Mouse (Mus musculus): ENCODE results near the gene Nkapl.
"Not testable (repeated sequence)": the region's sequence is repeated elsewhere in the genome, so short reads cannot be mapped to it uniquely, and the experiment has no call there.

The Nkapl gene

DNA sequence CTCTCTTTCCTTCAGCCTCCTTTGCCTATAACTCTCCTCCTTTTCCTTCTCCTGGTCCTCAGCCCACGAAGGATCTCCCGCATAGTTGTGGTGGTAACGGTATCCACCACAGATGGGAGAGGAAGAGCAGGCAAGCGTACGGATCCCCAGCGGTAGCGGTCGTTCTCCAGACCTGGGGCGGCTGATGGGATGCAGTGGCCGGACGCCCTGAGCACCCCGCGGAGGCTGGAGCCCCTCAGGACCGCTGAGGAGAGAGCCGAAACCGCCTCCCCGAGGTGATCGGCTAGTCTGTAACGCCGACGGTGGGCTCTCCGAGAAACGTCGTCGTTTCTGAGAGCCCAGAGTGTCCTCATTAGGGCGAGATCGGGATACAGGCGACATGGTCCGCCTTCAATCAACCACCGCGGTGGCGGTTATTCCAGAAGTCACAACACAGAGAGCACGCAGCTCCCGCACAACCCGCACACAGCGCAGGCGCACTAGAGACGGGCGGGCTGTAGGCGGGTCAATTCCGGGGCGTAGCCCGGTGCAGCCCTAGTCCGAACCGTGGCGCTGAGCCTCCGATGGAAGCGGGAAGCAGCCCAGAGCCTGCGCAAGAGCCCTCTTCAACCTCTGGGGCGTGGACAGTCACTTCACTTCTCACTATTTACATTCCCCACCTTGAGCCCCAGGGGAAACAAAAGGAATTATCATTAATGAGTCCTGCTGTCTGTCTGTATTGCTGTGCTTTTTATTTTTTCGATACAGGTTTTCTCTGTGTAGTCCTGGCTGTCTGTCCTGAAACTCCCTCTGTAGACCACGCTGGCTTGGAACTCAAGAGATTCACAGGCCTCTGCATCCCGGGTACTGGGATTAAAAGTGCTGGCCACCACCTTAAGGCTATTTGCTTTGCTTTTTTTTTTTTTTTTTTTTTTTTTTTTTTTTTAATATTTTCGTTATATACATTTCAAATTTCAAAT lies at the start of gene Nkapl:
Gene Nkapl, minus strand, starts transcription at position 449 of the 959 bp plus-strand sequence.
- ATAC-seq (ENCODE audit: low TSS enrichment) = peak; percentile 99

DNA sequence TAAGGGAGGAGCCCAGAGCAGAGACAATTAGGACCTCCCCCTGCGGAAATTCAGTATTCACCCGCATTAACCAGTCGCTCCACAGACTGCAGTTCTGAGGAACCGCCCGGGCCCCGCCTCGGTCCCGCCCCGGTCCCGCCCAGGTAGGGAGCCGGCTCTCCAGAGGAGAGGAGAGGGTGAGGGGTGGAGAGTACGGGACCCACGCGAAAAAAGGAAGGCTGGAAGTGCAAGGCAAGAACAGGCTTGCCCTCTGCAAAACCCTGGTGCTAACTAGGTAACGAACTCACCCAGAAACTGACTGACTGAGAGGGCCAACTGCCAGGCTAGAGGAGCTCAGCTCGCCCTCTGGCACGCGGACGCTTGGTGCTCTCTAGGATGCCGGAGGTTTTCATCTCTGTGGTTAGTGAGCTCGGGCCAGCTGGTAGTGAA lies 37.9 kb upstream of the Nkapl start:
- peak; percentile 100 for ATAC-seq (ENCODE audit: low TSS enrichment)

DNA sequence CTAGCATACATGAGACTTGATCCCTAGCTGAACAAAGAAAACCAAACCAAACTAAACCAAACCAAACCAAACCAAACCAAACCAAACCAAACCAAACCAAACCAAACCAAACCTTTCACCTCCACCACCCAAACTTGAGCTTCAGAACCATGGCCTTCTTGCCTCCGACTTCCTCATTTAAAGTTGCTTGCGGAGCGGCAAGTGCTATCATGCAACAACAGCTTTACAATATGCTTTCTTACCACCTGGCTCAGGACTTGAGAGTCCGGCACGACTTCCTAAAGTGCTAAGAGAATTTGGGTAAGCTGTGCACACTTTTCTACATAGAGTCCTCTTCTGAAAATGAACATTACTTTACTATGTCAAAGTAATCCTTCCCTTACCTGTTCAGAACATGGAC lies 34.0 kb upstream of the Nkapl start:
- no peak for ATAC-seq (ENCODE audit: low TSS enrichment)

DNA sequence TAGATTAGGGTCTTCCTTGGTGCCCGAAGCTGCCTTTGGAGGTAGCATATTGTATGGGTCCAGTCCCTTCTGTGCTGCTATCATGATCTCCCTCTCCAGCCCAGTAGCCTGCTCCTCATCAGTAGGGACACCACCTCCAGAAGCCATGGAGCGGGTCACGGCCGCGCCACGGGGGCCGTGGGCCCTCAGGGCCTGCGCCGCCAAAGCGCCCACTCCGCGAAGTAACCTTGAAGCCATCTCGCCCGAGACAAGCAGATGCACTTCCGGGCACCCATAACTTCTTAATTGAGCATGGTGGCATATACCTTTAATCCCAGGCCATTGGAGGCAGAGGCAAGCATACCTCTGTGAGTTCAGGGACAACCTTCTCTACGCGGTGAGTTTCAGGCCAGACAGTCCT lies 32.9 kb upstream of the Nkapl start, which contains the start of gene Gm11273:
Gene Gm11273, minus strand, starts transcription at position 237 of the 400 bp plus-strand sequence.
- not testable (repeated sequence) for ATAC-seq (ENCODE audit: low TSS enrichment)

DNA sequence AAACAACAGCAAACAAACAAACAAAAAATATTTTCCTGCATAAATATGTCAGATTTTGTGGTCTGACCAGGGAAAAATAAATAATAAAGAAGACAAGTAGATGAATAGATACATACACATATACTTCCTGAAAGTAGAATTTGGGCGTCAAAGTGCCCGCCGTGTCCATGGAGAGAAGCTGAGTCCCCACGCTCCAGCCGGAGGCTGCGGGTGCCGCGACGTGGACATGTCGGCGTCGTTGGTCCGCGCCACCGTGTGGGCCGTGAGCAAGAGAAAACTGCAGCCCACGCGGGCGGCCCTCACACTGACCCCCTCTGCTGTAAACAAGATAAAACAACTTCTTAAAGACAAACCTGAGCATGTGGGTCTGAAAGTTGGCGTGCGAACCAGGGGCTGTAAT lies 26.8 kb upstream of the Nkapl start, which contains the start of gene AK157302:
Gene AK157302, plus strand, starts transcription at position 144 of the 400 bp plus-strand sequence.
- no peak for ATAC-seq (ENCODE audit: low TSS enrichment)

DNA sequence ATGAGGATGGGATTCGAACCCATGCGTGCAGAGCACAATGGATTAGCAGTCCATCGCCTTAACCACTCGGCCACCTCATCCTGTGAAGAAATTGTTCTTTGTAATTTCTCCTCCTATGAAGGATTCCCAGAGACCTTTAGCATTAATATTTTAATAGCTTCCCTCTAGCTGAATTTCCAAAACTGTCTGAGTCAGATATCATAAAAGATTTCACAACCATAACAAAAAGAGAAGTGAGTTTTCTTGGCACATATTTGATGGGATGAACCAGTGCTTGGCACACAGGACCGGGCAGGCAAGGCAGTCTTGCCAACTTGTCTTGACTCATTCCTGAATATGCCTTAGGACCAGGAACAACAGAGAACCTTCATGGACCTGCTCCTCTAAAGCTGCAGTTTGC lies 24.5 kb upstream of the Nkapl start:
- no peak for ATAC-seq (ENCODE audit: low TSS enrichment)

GRCm38 (mm10) chr13:21486881-21487280 lies 18.6 kb upstream of the Nkapl start:
- no peak for ATAC-seq (ENCODE audit: low TSS enrichment)

DNA sequence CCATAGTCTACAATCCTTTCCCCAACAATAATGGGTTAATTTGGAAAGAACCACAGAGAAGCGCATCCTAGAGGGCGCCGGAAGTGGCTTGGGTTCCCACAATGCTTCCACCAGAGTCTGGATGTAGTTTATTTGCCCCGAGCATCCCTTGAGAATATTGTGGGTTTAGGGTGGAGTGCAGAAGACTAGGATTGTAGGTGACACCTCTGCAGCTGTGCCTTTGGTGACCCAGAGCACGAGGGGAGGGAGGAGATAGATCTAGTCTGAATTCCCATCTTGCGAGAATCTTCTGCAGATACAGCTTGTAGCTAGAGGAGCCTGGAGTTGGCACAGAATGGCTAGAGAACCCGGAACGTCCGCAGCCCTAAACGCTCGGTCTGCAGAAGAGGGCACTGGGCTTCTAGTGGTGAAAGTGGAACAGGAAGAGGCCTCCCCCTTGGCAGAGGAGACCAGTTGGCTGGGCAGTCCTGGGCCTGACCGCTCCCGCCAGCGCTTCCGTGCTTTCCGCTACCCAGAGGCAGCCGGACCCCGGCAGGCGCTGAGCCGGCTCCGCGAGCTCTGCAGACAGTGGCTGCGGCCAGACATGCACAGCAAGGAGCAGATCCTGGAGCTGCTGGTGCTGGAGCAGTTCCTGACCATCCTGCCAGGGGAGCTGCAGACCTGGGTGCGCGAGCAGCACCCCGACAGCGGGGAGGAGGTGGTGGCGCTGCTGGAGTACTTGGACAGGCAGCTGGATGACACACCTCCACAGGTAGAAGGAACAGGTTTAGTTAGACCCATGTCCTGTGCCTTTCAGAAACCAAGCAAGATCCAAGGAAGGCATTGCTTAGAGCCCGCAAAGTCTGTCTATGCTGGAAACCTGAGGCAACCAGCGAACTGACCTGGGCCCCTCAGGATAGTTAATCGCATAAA lies 10.7 kb upstream of the Nkapl start, which contains the start of the genes Zkscan4 and Gm10065:
Gene Zkscan4, plus strand, starts transcription at position 149 of the 912 bp plus-strand sequence.
Gene Gm10065, minus strand, starts transcription at position 683 of the 912 bp plus-strand sequence.
- peak; percentile 99 for ATAC-seq (ENCODE audit: low TSS enrichment)

- ATAC-seq (ENCODE audit: low TSS enrichment) = no peak
Measured at GRCm38 (mm10) chr13:21472427-21472826, 4.1 kb upstream of the Nkapl start.

- ATAC-seq (ENCODE audit: low TSS enrichment) = no peak
Measured at GRCm38 (mm10) chr13:21469097-21469496, 788 bp upstream of the Nkapl start.

GRCm38 (mm10) chr13:21467336-21467735 lies 973 bp downstream of the Nkapl start:
- no peak for ATAC-seq (ENCODE audit: low TSS enrichment)

GRCm38 (mm10) chr13:21462516-21462915 lies 5.8 kb downstream of the Nkapl start:
- ATAC-seq (ENCODE audit: low TSS enrichment) = not testable (repeated sequence)

GRCm38 (mm10) chr13:21456347-21456746 lies 12.0 kb downstream of the Nkapl start:
- no peak for ATAC-seq (ENCODE audit: low TSS enrichment)

DNA sequence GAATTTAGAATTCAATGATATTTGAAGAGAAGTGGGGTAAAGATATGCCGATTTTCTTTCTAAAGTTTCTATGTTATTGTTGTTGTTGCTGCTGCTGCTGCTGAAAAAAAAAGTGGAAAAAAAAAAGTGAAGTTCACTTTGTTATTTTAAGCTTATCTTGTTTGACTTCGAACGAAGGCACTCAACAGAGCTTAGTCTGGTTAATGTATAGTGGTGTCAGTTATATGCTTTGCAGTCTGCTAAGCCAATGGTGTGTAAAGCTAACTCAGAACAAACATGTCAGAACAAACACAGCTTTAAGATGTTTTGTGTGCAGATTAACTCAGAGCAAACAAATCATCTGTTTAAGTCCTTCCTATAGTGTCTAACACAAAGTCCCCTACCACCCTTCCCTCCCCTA lies 14.2 kb downstream of the Nkapl start:
- no peak for ATAC-seq (ENCODE audit: low TSS enrichment)

GRCm38 (mm10) chr13:21453449-21453848 lies 14.9 kb downstream of the Nkapl start, which contains the start of gene Zscan26:
Gene Zscan26, minus strand, starts transcription at chr13:21453730.
- ATAC-seq (ENCODE audit: low TSS enrichment) = peak; percentile 99

DNA sequence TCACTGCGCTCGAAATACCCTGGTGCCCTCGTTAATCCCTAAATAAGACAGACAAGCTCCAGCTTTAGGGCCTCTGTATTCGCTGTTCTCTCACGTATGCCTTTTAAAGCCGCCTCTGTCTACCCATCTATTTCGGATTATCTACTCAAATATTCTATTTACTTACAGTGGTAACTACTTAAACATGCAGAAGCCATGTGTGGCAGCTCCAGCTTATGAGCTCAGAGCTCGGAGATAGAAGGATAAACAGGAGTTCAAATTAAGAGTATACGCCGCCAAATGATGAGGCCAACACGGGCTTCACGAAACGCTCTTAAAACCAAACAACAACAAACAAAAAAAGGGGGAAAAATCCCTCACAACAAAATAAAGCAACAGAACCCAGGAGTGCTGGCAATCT lies 15.3 kb downstream of the Nkapl start:
- peak; percentile 51 for ATAC-seq (ENCODE audit: low TSS enrichment)

GRCm38 (mm10) chr13:21447856-21448614 lies 20.3 kb downstream of the Nkapl start:
- ATAC-seq (ENCODE audit: low TSS enrichment) = no peak

DNA sequence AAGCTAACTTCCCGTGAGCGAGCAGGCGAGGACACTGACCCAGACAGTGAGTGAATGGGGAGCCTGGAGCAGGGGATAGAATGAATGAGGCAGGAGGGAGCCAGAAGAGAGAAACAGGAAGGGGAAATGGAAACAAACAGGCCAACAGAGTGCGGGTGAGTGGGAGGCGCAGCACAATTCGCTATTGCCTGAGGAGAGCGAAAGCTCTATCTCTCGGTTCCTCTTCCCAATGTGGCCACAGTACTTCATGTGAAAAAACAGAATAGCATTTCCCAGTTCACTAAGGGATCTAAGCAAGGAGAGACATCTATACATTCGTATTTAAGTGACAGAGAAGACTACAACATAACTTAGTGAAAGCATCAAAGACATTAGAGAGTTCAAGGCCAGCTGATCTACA lies 21.5 kb downstream of the Nkapl start:
- no peak for ATAC-seq (ENCODE audit: low TSS enrichment)

- peak; percentile 42 for ATAC-seq (ENCODE audit: low TSS enrichment)
Measured at GRCm38 (mm10) chr13:21441207-21441572, 27.1 kb downstream of the Nkapl start.

DNA sequence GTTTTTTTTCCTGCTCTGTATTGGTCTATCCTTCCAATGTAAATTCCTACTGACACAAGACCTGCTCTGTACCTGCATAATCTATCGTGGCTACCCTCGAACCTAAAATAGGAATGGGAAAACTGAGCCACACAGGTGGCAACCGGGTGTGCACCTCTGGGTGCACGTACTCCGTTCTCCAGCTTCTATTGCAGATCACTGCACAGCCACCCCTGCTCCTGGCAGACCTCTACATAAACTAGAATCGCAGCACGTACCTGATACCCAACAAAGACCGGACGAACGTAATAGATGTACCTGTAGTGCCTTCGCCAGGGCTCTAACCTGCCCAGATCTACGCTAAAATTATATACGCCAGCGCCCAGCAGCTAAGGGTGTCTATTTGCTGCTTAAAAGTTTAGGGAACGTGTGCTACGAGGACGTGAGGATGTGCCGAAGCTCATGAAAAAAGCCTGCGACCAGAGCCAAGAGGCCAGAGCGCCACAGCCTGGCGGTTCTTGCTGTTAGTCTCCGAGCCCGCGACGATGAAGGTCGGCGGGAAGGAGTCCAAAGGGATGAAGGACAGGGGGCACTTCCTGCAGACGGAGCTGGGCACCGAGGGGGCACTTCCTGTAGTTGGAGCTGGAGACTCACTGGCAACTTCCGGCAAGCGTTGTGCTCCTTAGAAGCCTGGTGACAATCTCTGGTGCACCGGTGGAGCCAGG lies 27.7 kb downstream of the Nkapl start, which contains the start of gene Pgbd1:
Gene Pgbd1, minus strand, starts transcription at position 556 of the 704 bp plus-strand sequence.
- peak; percentile 96 for ATAC-seq (ENCODE audit: low TSS enrichment)
